Mouse (Mus musculus) megakaryocyte-erythroid progenitor cell, adult 5-6 weeks (primary cell): Measurements from ENCODE around the gene Gm45208. TPM values are rescaled to one million over a fixed set of nuclear protein-coding genes. Genes with fewer than 3 reads are reported as not detected.
"Not testable (repeated sequence)": the region's sequence is repeated elsewhere in the genome, so short reads cannot be mapped to it uniquely, and the experiment has no call there.

ENCODE experiments used
- ATAC-seq: replicated peaks from 2 replicates; pipeline ENCODE4 v1.8.0; 2016; ENCODE audit warnings: mild to moderate bottlenecking, inconsistent platforms; ENCODE audit not compliant: severe bottlenecking, poor library complexity, low FRiP score, low TSS enrichment
- total RNA-seq, 2 experiments: library from RNA; stranded (forward) in 1 of 2; stranded (reverse) in 1 of 2; fragments of 200-1000, 215-1000 nt in 1 of 2; fragments of >200 nt in 1 of 2; fragmentation: Nextera tagmentation in 1 of 2; gene quantifications; 2 replicates each; pipeline ENCODE4 v1.2.3; 2014 to 2017

Gm45208 gene
- total RNA-seq (2014; fragmentation: Nextera tagmentation) (not detected in 2 replicates), total RNA-seq (2017) (not detected in 2 replicates)

GRCm38 (mm10) chrX:7721514-7722281, at the start of gene Gm45208:
Gene Gm45208, plus strand, starts transcription at chrX:7722245.
- peak; percentile 96 for ATAC-seq

- ATAC-seq = no peak
Observed at GRCm38 (mm10) chrX:7672739-7673138, 49.3 kb upstream of the Gm45208 start.

GRCm38 (mm10) chrX:7673578-7674281, 48.3 kb upstream of the Gm45208 start:
- ATAC-seq = peak; percentile 68

GRCm38 (mm10) chrX:7674284-7675000, 47.6 kb upstream of the Gm45208 start:
- peak; percentile 62 for ATAC-seq

GRCm38 (mm10) chrX:7675001-7675380, 47.1 kb upstream of the Gm45208 start:
- no peak for ATAC-seq

GRCm38 (mm10) chrX:7678986-7679385, 43.1 kb upstream of the Gm45208 start:
- no peak for ATAC-seq

GRCm38 (mm10) chrX:7679405-7680056, 42.5 kb upstream of the Gm45208 start:
- peak; percentile 98 for ATAC-seq

- no peak for ATAC-seq
Observed at GRCm38 (mm10) chrX:7680057-7680412, 42.0 kb upstream of the Gm45208 start.

- no peak for ATAC-seq
Observed at GRCm38 (mm10) chrX:7680864-7681263, 41.2 kb upstream of the Gm45208 start, which contains the start of gene Magix. Gene Magix, minus strand, starts transcription at chrX:7681251.

GRCm38 (mm10) chrX:7688321-7688720, 33.7 kb upstream of the Gm45208 start:
- no peak for ATAC-seq

GRCm38 (mm10) chrX:7690486-7690885, 31.6 kb upstream of the Gm45208 start:
- no peak for ATAC-seq

- ATAC-seq = no peak
Observed at GRCm38 (mm10) chrX:7692862-7693261, 29.2 kb upstream of the Gm45208 start.

GRCm38 (mm10) chrX:7696520-7696919, 25.5 kb upstream of the Gm45208 start:
- peak; percentile 42 for ATAC-seq

GRCm38 (mm10) chrX:7696954-7697381, 25.1 kb upstream of the Gm45208 start, which contains the start of gene Gpkow:
Gene Gpkow, plus strand, starts transcription at chrX:7697131.
- peak; percentile 100 for ATAC-seq

GRCm38 (mm10) chrX:7713764-7714134, 8.3 kb upstream of the Gm45208 start:
- ATAC-seq = peak; percentile 36; the same call in 1 of the 2 replicates

GRCm38 (mm10) chrX:7714135-7714899, 7.7 kb upstream of the Gm45208 start, which contains the start of gene Wdr45:
Gene Wdr45, plus strand, starts transcription at chrX:7714333.
- ATAC-seq = peak; percentile 100

- not testable (repeated sequence) for ATAC-seq
Observed at GRCm38 (mm10) chrX:7716058-7716457, 6.0 kb upstream of the Gm45208 start.

GRCm38 (mm10) chrX:7722282-7722611, 202 bp downstream of the Gm45208 start:
- no peak for ATAC-seq

- no peak for ATAC-seq
Observed at GRCm38 (mm10) chrX:7722691-7723090, 646 bp downstream of the Gm45208 start.
